Mouse (Mus musculus): Measurements from ENCODE around the gene Rpl18. TPM values are rescaled to one million over a fixed set of nuclear protein-coding genes. Genes with fewer than 3 reads are reported as not detected.

The Rpl18 gene
- polyA plus RNA-seq, 1 experiment from 2014 or later, result 1,157 TPM

GRCm38 (mm10) chr7:45748110-45748509 is 32.9 kb downstream of the Rpl18 start:
- Histone ChIP-seq H3K4me1 (ENCODE audit: control insufficient read depth, insufficient read depth, low read length) (peaks cover 12% of the 10 kb centered on the region), H3K27me3 (replicated peaks; ENCODE audit: control insufficient read depth, insufficient read depth, low read length) (no peaks in the 10 kb centered on the region), H3K9me3 (ENCODE audit: control insufficient read depth, low read length) (no peaks in the 10 kb centered on the region; the same call in 1 of the 2 replicates), H3K36me3 (ENCODE audit: control insufficient read depth, insufficient read depth, low read length) (no peaks in the 10 kb centered on the region), H3K4me2 (ENCODE audit: low read depth, low read length) (no peak overlapping the region), H3K27ac (ENCODE audit: low read length) (no peak overlapping the region), H3K9ac (ENCODE audit: low read depth, low read length) (no peak overlapping the region), H3K4me3 (ENCODE audit: low read length) (no peak overlapping the region)
- no peak for ATAC-seq
- WGBS, result 65% methylated on average over 7 of the region's 7 CpGs

DNA sequence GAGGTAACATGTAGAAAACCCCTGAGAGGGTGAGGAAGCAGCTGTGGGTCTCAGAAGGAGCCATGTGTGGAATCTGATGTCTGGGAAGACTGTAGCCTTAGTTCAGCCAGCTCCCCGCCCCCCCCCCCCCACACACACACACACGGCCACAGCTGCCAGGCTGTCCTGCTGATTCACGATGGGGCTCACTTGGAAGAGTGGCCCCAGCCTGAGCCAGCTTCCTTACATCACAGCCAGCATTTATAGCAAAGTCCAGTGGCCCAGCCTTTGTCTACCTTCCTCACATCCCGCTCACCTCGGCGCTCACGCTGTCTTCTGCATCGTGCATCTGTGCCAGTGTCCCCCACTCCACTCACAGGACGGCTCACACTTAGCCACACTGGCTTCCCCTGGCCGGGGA is 34.1 kb downstream of the Rpl18 start:
- H3K4me2 ChIP-seq (ENCODE audit: low read depth, low read length), result no peak overlapping the region
- 37% methylated on average over 10 of the region's 10 CpGs for WGBS
- H3K4me3 ChIP-seq (ENCODE audit: low read length), result no peak overlapping the region
- no peak overlapping the region for H3K9ac ChIP-seq (ENCODE audit: low read depth, low read length)
- no peaks in the 10 kb centered on the region; the same call in 1 of the 2 replicates for H3K9me3 ChIP-seq (ENCODE audit: control insufficient read depth, low read length)
- no peaks in the 10 kb centered on the region for H3K27me3 ChIP-seq (replicated peaks; ENCODE audit: control insufficient read depth, insufficient read depth, low read length)
- no peak overlapping the region for H3K27ac ChIP-seq (ENCODE audit: low read length)
- peaks cover 12% of the 10 kb centered on the region for H3K4me1 ChIP-seq (ENCODE audit: control insufficient read depth, insufficient read depth, low read length)
- H3K36me3 ChIP-seq (ENCODE audit: control insufficient read depth, insufficient read depth, low read length), result no peaks in the 10 kb centered on the region
- peak; percentile 39 for ATAC-seq

GRCm38 (mm10) chr7:45750162-45750561 is 34.9 kb downstream of the Rpl18 start:
- Histone ChIP-seq H3K4me2 (ENCODE audit: low read depth, low read length) (no peak overlapping the region), H3K27me3 (replicated peaks; ENCODE audit: control insufficient read depth, insufficient read depth, low read length) (no peaks in the 10 kb centered on the region), H3K9ac (ENCODE audit: low read depth, low read length) (no peak overlapping the region), H3K4me3 (ENCODE audit: low read length) (no peak overlapping the region), H3K4me1 (ENCODE audit: control insufficient read depth, insufficient read depth, low read length) (peaks cover 12% of the 10 kb centered on the region), H3K9me3 (ENCODE audit: control insufficient read depth, low read length) (no peaks in the 10 kb centered on the region; the same call in 1 of the 2 replicates), H3K27ac (ENCODE audit: low read length) (no peak overlapping the region), H3K36me3 (ENCODE audit: control insufficient read depth, insufficient read depth, low read length) (no peaks in the 10 kb centered on the region)
- WGBS, result 51% methylated on average over 9 of the region's 9 CpGs
- ATAC-seq, result peak; percentile 23; the same call in 1 of the 2 replicates

DNA sequence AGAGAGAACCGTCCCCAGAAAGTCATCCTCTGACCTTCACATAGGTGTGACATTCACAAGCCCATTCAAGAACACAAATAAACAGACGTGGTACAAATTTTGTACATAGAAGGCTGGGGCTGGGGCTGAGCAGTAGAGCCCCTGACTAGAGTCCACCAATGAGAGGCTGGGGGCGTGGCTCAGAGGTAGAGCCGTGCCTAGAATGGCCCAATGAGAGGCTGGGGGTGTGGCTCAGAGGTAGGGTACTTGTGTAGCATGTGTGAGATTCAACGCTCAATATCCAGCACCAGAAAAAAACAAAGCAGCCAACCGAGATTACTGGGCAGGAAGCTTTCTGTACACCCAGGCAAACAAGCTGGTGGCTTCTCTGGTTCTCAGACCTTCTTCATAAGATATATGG is 40.4 kb downstream of the Rpl18 start:
- H3K4me2 ChIP-seq (ENCODE audit: low read depth, low read length), result no peak overlapping the region
- H3K27ac ChIP-seq (ENCODE audit: low read length), result no peak overlapping the region
- H3K9me3 ChIP-seq (ENCODE audit: control insufficient read depth, low read length), result no peaks in the 10 kb centered on the region
- no peak for ATAC-seq
- peaks cover 11% of the 10 kb centered on the region for H3K4me1 ChIP-seq (ENCODE audit: control insufficient read depth, insufficient read depth, low read length)
- H3K27me3 ChIP-seq (replicated peaks; ENCODE audit: control insufficient read depth, insufficient read depth, low read length), result peaks cover 19% of the 10 kb centered on the region
- no peak overlapping the region for H3K9ac ChIP-seq (ENCODE audit: low read depth, low read length)
- 54% methylated on average over 6 of the region's 6 CpGs for WGBS
- H3K4me3 ChIP-seq (ENCODE audit: low read length), result no peak overlapping the region
- no peaks in the 10 kb centered on the region for H3K36me3 ChIP-seq (ENCODE audit: control insufficient read depth, insufficient read depth, low read length)

DNA sequence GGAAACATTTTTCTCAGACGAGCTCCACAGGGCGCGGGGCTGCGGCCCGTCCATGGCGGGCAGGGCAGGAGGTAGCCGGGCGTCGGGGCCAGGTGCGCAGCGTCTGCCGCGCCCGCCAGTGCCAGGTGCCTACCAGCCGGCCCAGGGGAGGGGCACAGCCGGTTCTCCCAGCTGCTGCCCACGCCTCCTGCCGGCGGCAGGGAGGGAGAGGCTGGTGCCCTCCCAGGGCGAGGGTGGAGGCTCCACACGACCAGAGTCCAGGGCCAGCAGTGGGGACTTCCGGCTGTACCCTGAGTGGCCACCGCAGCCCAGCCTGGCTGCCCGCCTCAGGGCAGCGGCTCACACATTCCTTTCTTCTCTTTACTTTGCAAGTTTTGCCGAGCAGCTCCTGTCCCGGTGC is 44.1 kb downstream of the Rpl18 start:
- no peaks in the 10 kb centered on the region for H3K9me3 ChIP-seq (ENCODE audit: control insufficient read depth, low read length)
- peak overlapping the region; percentile 54 for H3K9ac ChIP-seq (ENCODE audit: low read depth, low read length)
- peaks cover 11% of the 10 kb centered on the region for H3K4me1 ChIP-seq (ENCODE audit: control insufficient read depth, insufficient read depth, low read length)
- no peaks in the 10 kb centered on the region for H3K36me3 ChIP-seq (ENCODE audit: control insufficient read depth, insufficient read depth, low read length)
- H3K27me3 ChIP-seq (replicated peaks; ENCODE audit: control insufficient read depth, insufficient read depth, low read length), result peaks cover 19% of the 10 kb centered on the region
- peak; percentile 91 for ATAC-seq
- no peak overlapping the region for H3K27ac ChIP-seq (ENCODE audit: low read length)
- peak overlapping the region; percentile 58 for H3K4me2 ChIP-seq (ENCODE audit: low read depth, low read length)
- WGBS, result 4% methylated on average over 27 of the region's 27 CpGs
- peak overlapping the region; percentile 30 for H3K4me3 ChIP-seq (ENCODE audit: low read length)

DNA sequence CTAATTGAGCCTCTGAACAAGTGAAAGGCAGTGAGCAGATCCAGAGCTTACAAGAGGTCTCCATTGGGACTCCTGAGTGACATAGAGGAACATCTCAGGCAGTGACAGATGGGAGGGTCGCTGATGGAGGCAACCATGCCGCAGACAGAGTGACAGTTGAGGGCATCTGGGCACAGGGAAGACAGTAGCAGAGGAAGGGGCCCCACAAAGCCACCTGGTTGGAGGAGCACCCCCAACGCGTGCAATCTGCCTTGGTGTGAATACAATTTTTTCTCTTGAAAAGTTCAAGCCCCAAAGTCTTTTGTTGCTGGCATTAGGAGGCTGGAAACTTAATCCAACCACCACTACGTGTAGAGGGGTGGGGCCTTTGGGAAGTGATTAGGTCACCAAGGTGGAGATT is 44.9 kb downstream of the Rpl18 start:
- Histone ChIP-seq H3K4me3 (ENCODE audit: low read length) (no peak overlapping the region), H3K9me3 (ENCODE audit: control insufficient read depth, low read length) (no peaks in the 10 kb centered on the region), H3K4me2 (ENCODE audit: low read depth, low read length) (no peak overlapping the region), H3K27ac (ENCODE audit: low read length) (no peak overlapping the region), H3K27me3 (replicated peaks; ENCODE audit: control insufficient read depth, insufficient read depth, low read length) (peaks cover 19% of the 10 kb centered on the region), H3K9ac (ENCODE audit: low read depth, low read length) (no peak overlapping the region), H3K36me3 (ENCODE audit: control insufficient read depth, insufficient read depth, low read length) (no peaks in the 10 kb centered on the region), H3K4me1 (ENCODE audit: control insufficient read depth, insufficient read depth, low read length) (peaks cover 11% of the 10 kb centered on the region)
- WGBS, result 67% methylated on average over 5 of the region's 5 CpGs
- ATAC-seq, result no peak

DNA sequence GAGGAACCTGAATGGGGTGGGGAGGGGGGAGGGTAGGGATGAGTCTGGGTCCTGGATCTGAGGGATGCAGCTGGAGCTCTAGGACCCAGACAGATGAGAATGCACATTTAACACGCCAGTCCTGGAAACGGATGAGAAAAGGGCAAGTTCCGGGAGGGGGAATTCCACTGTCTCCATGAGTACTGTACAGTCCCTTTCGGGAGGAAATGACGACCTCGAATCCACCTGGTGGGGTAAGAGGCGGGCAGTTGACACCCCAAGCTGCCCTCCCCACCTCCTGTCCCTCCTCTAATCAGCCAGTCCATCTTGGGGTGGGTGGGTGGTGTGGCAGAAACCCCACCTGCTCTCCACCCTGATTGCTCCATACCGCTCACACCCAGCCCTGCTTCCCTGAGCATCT is 50.7 kb downstream of the Rpl18 start:
- no peaks in the 10 kb centered on the region for H3K9me3 ChIP-seq (ENCODE audit: control insufficient read depth, low read length)
- H3K4me1 ChIP-seq (ENCODE audit: control insufficient read depth, insufficient read depth, low read length), result peaks cover 3% of the 10 kb centered on the region; the same call in 1 of the 2 replicates
- no peak overlapping the region for H3K9ac ChIP-seq (ENCODE audit: low read depth, low read length)
- no peak for ATAC-seq
- no peaks in the 10 kb centered on the region for H3K27me3 ChIP-seq (replicated peaks; ENCODE audit: control insufficient read depth, insufficient read depth, low read length)
- H3K4me3 ChIP-seq (ENCODE audit: low read length), result no peak overlapping the region
- 49% methylated on average over 8 of the region's 8 CpGs for WGBS
- no peaks in the 10 kb centered on the region for H3K36me3 ChIP-seq (ENCODE audit: control insufficient read depth, insufficient read depth, low read length)
- no peak overlapping the region for H3K27ac ChIP-seq (ENCODE audit: low read length)
- no peak overlapping the region for H3K4me2 ChIP-seq (ENCODE audit: low read depth, low read length)

DNA sequence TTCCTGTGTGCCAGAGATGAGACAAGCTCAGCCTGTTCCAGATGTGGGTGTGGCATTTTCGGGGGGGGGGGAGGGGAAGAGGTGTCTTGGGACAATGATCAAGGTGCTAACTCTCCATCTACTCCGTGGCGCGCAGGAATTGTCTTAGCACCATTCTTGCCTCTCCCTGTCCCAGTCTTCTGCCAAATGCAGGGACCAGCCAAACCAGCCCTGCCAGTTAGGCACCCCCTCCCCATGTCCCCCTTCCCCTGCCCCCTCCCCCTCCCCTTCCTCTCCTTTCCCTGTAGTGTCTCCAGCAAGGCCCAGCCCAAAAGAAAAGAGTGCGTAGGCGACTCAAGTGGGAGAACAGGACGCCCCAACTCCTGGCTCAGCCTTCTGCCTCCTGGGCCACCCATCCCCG is 51.5 kb downstream of the Rpl18 start:
- no peaks in the 10 kb centered on the region for H3K27me3 ChIP-seq (replicated peaks; ENCODE audit: control insufficient read depth, insufficient read depth, low read length)
- H3K4me3 ChIP-seq (ENCODE audit: low read length), result no peak overlapping the region
- no peak overlapping the region for H3K27ac ChIP-seq (ENCODE audit: low read length)
- no peak overlapping the region for H3K9ac ChIP-seq (ENCODE audit: low read depth, low read length)
- no peak for ATAC-seq
- WGBS, result 47% methylated on average over 8 of the region's 8 CpGs
- no peaks in the 10 kb centered on the region for H3K36me3 ChIP-seq (ENCODE audit: control insufficient read depth, insufficient read depth, low read length)
- H3K4me1 ChIP-seq (ENCODE audit: control insufficient read depth, insufficient read depth, low read length), result peaks cover 3% of the 10 kb centered on the region; the same call in 1 of the 2 replicates
- H3K4me2 ChIP-seq (ENCODE audit: low read depth, low read length), result no peak overlapping the region
- no peaks in the 10 kb centered on the region for H3K9me3 ChIP-seq (ENCODE audit: control insufficient read depth, low read length)

GRCm38 (mm10) chr7:45767500-45767899 is 52.2 kb downstream of the Rpl18 start:
- Histone ChIP-seq H3K9ac (ENCODE audit: low read depth, low read length) (no peak overlapping the region), H3K9me3 (ENCODE audit: control insufficient read depth, low read length) (no peaks in the 10 kb centered on the region), H3K4me3 (ENCODE audit: low read length) (no peak overlapping the region), H3K27ac (ENCODE audit: low read length) (no peak overlapping the region), H3K4me2 (ENCODE audit: low read depth, low read length) (no peak overlapping the region), H3K4me1 (ENCODE audit: control insufficient read depth, insufficient read depth, low read length) (peaks cover 3% of the 10 kb centered on the region; the same call in 1 of the 2 replicates), H3K36me3 (ENCODE audit: control insufficient read depth, insufficient read depth, low read length) (no peaks in the 10 kb centered on the region), H3K27me3 (replicated peaks; ENCODE audit: control insufficient read depth, insufficient read depth, low read length) (no peaks in the 10 kb centered on the region)
- 93% methylated on average over 6 of the region's 6 CpGs for WGBS
- no peak for ATAC-seq

Measured in intestine, embryonic 16.5 days (tissue).